Mouse (Mus musculus) lung, embryonic 14.5 days (tissue): ENCODE data around the gene Tulp1. TPM values are rescaled to one million over a fixed set of nuclear protein-coding genes. Genes with fewer than 3 reads are reported as not detected.
A peak's percentile ranks its signal among the peaks of the same experiment; 100 is the strongest.
"Not testable (repeated sequence)": the region's sequence is repeated elsewhere in the genome, so short reads cannot be mapped to it uniquely, and the experiment has no call there.

ENCODE experiments used
- ATAC-seq: fragments of 200-750 bp; cut with Nextera tagmentation; 2 replicates; pipeline ENCODE4 v1.8.0; 2017; ENCODE audit warnings: mild to moderate bottlenecking, moderate TSS enrichment, moderate library complexity; ENCODE audit not compliant: insufficient read depth
- DNase-seq: peaks from one replicate; pipeline ENCODE4 v3.0.0-alpha.2; 2015
- H3K27ac ChIP-seq: fragments of 300-500 bp; sonication (generic); 2 replicates; pipeline ENCODE4 v1.5.1; 2014; ENCODE audit warnings: low read depth, mild to moderate bottlenecking, moderate library complexity
- H3K27me3 ChIP-seq: fragments of 300-500 bp; sonication (generic); 2 replicates; pipeline ENCODE4 v1.6.1; 2014; ENCODE audit warnings: low read length, control low read depth; ENCODE audit not compliant: insufficient read depth
- H3K36me3 ChIP-seq: fragments of 300-500 bp; sonication (generic); 2 replicates; pipeline ENCODE4 v1.6.1; 2014; ENCODE audit warnings: control low read depth; ENCODE audit not compliant: insufficient read depth
- H3K4me1 ChIP-seq: fragments of 300-500 bp; sonication (generic); 2 replicates; pipeline ENCODE4 v1.6.1; 2014; ENCODE audit warnings: antibody characterized with exemption, control low read depth; ENCODE audit not compliant: insufficient read depth
- H3K4me2 ChIP-seq: fragments of 300-500 bp; sonication (generic); 2 replicates; pipeline ENCODE4 v1.6.1; 2014; ENCODE audit warnings: mild to moderate bottlenecking
- H3K4me3 ChIP-seq: fragments of 300-500 bp; sonication (generic); 2 replicates; pipeline ENCODE4 v1.5.1; 2014; ENCODE audit warnings: low read depth, low read length
- H3K9ac ChIP-seq: fragments of 300-500 bp; sonication (generic); 2 replicates; pipeline ENCODE4 v1.6.1; 2014
- H3K9me3 ChIP-seq: fragments of 300-500 bp; sonication (generic); 2 replicates; pipeline ENCODE4 v1.6.1; 2016; ENCODE audit warnings: low read depth, low read length, control low read depth
- CTCF ChIP-seq: IDR thresholded peaks from 2 replicates; pipeline ENCODE4 v1.5.1; 2016; ENCODE audit warnings: antibody characterized with exemption, low read depth
- WGBS: fragments of 180-500 bp; shearing (Covaris S2); extraction: QIAGEN DNeasy Blood & Tissue Kit; methylation state at CpG from one replicate; pipeline ENCODE4 v1.1.7; 2014; 5-methylcytosine and 5-hydroxymethylcytosine counted together
- polyA plus RNA-seq: library from polyadenylated mRNA; unstranded; fragments of >200 nt; fragmentation: Nextera tagmentation; extraction: Ambion mirVana; gene quantifications from 2 replicates; pipeline ENCODE4 v1.2.1, GENCODE M21; 2014

Tulp1 gene
- polyA plus RNA-seq, result 3.0 and 3.6 TPM in 2 replicates

DNA sequence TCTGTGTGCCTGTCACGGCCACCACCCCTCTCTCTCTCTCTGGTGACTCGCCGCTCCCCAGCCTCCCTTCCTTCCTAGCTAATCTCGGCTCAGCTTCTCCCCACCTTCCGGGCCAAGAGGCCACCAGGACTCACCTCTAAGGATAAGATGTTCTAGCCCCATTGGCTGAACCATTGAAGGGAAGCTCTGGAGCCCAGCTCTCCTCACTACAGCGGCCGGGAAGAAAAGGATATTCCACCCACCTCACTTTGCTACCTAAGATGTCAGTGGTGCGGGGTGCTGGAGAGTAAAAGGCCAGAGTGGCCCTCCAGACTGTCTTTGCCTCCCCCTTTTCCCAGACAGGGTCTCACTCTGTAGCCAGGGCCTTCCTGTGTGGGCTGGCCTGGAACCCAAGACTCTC, at the start of gene Tulp1:
Tulp1 (minus strand) TSS at position 101 of the 400 bp plus-strand sequence.
- peaks cover 8% of the 10 kb centered on the region for H3K4me1 ChIP-seq
- H3K4me3 ChIP-seq, result peak within 1 kb of the TSS; percentile 29
- H3K27ac ChIP-seq, result no peak within 1 kb of the TSS
- no peak for TF ChIP-seq CTCF
- 30% methylated on average over 8 of the region's 8 CpGs for WGBS
- no peaks in the 10 kb centered on the region for H3K9me3 ChIP-seq
- DNase-seq (no peak), ATAC-seq (no peak)
- H3K9ac ChIP-seq, result peak within 1 kb of the TSS; percentile 23; the same call in 1 of the 2 replicates
- H3K27me3 ChIP-seq, result peaks cover 39% of the 10 kb centered on the region
- H3K4me2 ChIP-seq, result peak within 1 kb of the TSS; percentile 61
- H3K36me3 ChIP-seq, result no peaks in the 10 kb centered on the region

DNA sequence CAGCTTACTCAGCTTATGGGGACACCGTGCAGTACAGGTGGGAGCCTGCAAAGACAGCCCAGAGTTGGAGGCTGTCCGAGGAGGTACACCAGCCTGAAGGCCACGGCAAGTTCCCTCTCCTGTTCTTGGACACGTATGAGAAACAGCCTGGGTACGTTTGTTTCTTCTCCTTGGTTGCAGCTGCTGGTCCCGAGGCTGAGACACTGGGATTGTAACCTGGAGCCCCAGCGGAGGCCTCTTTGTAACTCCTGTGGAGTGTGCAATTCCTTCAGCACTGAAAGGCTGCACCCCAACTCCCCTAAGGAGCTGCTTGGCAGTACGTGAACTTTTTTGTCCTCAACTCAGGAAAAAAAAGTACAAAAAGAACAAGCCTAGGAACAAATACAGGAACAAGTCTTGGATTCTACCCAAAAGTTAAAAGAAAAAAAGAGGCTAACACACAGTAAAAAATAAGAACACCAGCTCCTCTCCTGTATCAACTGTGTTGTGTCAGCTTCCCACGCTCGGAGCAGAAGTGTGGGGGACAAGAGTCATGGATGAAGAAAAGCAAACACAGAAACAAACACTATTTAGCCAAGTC, 46.4 kb upstream of the Tulp1 start:
- Histone ChIP-seq H3K4me3 (no peak overlapping the region), H3K9me3 (no peaks in the 10 kb centered on the region), H3K27ac (no peak overlapping the region), H3K27me3 (no peaks in the 10 kb centered on the region), H3K9ac (0 out of 2 replicates have a peak overlapping the region, but pooled peaks have one; percentile 11), H3K4me2 (no peak overlapping the region), H3K36me3 (peaks cover 23% of the 10 kb centered on the region), H3K4me1 (no peaks in the 10 kb centered on the region)
- WGBS, result 65% methylated on average over 10 of the region's 10 CpGs
- TF ChIP-seq CTCF, result no peak
- DNase-seq, result no peak
- no peak for ATAC-seq

DNA sequence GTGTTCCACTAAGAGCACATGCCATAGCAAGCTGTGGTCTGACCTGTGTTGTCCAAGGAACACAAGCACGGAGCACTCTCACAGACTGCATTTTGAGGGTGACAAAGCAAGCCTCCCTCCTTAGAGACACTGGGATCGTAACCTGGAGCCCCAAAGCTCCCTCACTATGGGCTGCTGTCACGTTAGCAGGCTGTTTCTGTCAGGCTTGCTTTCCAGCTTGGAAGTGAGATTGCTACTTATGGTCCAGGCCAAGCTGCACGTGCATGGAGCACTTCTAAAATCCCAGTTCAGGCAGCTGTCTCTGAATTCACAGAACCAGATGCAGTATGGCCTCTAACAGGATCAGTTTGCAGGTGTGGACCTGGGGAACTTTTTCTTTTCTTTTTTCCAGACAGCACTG, 45.7 kb upstream of the Tulp1 start:
- Histone ChIP-seq H3K4me1 (no peaks in the 10 kb centered on the region), H3K27ac (no peak overlapping the region), H3K4me2 (no peak overlapping the region), H3K4me3 (no peak overlapping the region), H3K36me3 (peaks cover 22% of the 10 kb centered on the region), H3K9me3 (no peaks in the 10 kb centered on the region), H3K9ac (no peak overlapping the region), H3K27me3 (no peaks in the 10 kb centered on the region)
- no peak for TF ChIP-seq CTCF
- DNase-seq, result no peak
- WGBS, result 83% methylated on average over 4 of the region's 4 CpGs
- no peak for ATAC-seq

DNA sequence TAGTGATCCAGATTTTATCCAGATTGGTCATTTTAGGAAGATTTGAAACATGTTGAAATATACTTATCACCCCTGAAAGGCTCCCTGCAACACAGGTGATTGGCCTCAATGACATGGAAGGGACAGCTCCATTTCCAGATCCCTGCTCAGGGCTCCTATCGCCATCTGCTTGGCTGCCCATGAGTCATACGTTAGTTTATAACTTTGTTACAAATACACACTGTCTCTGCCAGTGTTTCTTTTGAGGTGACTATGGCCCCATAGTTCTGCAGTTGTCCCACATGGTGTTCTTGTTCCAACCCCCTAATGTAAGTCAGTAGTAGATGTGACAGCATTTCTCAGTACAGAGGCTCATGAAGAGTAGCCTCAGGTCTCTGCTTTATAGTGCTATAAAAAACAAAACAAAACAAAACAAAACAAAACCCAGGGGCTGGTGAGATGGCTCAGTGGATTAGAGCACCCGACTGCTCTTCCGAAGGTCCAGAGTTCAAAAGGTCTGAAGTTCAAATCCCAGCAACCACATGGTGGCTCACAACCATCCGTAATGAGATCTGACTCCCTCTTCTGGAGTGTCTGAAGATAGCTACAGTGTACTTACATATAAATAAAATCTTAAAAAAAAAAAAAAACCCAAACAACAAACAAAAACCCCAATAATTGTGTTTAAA, 43.4 kb upstream of the Tulp1 start:
- Histone ChIP-seq H3K4me2 (no peak overlapping the region), H3K9ac (no peak overlapping the region), H3K9me3 (no peaks in the 10 kb centered on the region), H3K27ac (no peak overlapping the region), H3K27me3 (no peaks in the 10 kb centered on the region), H3K36me3 (peaks cover 15% of the 10 kb centered on the region), H3K4me3 (no peak overlapping the region), H3K4me1 (no peaks in the 10 kb centered on the region)
- TF ChIP-seq CTCF, result no peak
- ATAC-seq, result no peak
- WGBS, result 66% methylated on average over 5 of the region's 5 CpGs
- DNase-seq, result no peak

DNA sequence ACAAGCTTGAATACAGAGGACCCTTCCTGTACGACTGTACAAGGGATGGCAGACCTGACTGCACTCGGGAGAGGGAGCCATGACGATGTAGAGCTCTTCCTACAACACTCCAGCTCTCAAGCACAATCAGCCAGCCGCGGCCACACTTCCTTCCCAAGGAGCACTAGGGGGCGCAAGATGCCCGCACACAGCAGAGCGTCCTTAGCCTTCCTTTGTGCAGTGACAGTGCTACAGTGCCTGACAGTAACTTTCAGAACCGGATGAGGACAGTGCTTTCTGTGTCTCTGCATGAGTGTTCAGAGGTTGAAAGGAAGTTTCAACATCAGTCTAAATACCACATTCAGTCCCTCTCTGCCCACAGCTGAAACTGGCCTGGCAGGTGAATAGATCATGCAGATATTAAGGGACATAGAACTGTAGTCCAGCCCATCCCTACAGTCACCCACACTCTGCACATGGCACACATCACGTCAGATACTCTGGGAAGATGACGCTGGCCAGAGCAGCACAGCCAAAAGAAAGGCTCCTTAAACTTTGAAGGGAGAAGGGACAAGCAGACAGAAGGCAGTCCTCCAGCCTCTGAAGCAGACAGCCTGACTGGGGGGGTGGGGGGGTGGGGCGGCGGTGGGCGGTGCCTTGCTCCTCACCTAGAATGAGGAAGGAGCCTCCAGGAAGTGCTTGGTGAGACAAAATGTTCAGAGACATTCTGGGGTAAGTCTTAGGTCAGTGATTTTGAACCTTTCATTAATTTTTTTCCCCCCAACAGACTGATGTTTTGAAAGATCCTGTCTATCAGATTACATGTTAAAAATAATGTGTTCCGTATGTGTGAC, 42.6 kb upstream of the Tulp1 start:
- H3K4me3 ChIP-seq, result no peak overlapping the region
- 37% methylated on average over 15 of the region's 15 CpGs for WGBS
- no peak overlapping the region for H3K4me2 ChIP-seq
- ATAC-seq (peak; percentile 69; the same call in 1 of the 2 replicates), DNase-seq (peak; percentile 91)
- no peaks in the 10 kb centered on the region for H3K27me3 ChIP-seq
- H3K36me3 ChIP-seq, result peaks cover 11% of the 10 kb centered on the region
- TF ChIP-seq CTCF, result peak; percentile 98
- H3K9me3 ChIP-seq, result no peaks in the 10 kb centered on the region
- H3K9ac ChIP-seq, result no peak overlapping the region
- no peaks in the 10 kb centered on the region for H3K4me1 ChIP-seq
- no peak overlapping the region for H3K27ac ChIP-seq

DNA sequence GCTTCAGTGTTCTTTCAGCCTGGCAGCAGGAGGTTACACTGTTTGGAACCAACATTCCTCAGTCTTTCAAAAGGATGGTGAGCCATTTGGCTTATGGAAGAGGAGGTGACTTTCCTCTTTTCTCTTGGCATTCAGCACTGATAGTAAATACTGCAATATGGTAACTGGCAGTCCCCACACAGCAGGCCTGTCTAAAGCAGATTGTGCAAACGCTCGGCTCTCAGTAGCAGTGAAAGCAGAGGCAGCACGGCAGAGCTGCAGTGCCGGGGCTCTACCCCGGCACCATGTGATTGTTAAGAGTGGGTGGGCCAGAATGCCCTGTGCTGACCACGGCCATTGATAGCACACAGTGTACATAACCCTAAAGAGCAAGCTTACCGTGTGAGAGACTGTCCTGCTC, 41.4 kb upstream of the Tulp1 start:
- Histone ChIP-seq H3K9ac (no peak overlapping the region), H3K4me3 (no peak overlapping the region), H3K36me3 (peaks cover 15% of the 10 kb centered on the region), H3K9me3 (no peaks in the 10 kb centered on the region), H3K4me2 (no peak overlapping the region), H3K27ac (no peak overlapping the region), H3K27me3 (no peaks in the 10 kb centered on the region), H3K4me1 (no peaks in the 10 kb centered on the region)
- WGBS, result 80% methylated on average over 7 of the region's 7 CpGs
- no peak for TF ChIP-seq CTCF
- DNase-seq (no peak), ATAC-seq (no peak)

DNA sequence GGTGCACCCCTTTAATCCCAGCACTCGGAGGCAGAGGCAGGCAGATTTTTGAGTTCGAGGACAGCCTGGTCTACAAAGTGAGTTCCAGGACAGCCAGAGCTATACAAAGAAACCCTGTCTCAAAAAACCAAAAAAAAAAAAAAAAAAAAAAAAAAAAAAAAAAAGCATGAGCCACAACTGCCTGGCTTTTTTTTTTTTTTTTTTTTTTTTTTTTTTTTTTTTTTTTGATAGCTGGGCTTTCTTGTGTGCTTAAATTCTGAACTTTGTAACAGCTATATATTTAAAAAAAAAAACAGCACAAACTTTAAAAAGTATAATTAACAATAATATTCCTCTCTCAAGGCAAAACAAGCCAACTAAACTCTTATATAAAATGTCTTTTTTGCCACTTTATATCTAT, 39.7 kb upstream of the Tulp1 start:
- 95% methylated on average over 2 of the region's 2 CpGs for WGBS
- H3K36me3 ChIP-seq, result 0 out of 2 replicates have a peak, but pooled peaks cover 12% of the 10 kb centered on the region
- not testable (repeated sequence) for DNase-seq, H3K27me3 ChIP-seq, H3K4me1 ChIP-seq, H3K9me3 ChIP-seq, H3K9ac ChIP-seq, ATAC-seq, H3K4me3 ChIP-seq, H3K4me2 ChIP-seq, H3K27ac ChIP-seq
